Mouse (Mus musculus): ENCODE data around the gene Traf3. TPM values are rescaled to one million over a fixed set of nuclear protein-coding genes. Genes with fewer than 3 reads are reported as not detected.

The Traf3 gene
- polyA plus RNA-seq, 1 experiment from 2014 or later, result 10.1 TPM

DNA sequence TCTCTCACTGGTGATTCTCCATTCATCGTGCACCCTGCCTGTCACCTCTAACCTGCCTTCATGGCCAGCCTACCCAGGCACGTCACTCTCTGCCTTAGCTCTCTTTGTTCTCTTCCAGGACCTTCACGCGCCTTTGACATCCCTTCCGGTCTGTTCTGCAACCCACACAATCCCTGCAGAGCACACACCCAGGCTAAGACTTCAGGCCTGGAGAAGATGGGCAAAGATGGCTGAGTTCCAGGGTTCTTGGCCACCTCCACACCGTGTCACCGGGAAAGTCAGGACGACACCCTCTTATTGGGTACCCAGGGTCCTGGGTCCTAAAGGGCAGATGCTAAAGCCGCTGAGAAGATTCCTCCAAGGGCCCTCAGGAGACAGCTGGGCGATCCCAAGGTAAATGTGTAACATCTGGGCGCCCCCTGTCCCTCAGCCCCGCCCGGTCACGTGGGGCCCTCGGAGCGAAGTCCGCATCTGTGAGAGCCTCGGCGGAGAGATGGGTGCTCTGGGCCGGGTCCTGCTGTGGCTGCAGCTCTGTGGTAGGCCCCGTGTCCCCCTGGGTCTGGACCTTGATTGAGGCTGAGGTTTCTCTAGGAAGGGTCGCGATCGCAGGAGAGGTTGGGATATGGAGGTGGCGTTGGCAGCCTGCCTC, 104.6 kb downstream of the Traf3 start, which contains the start of gene Amn:
Amn (plus strand) TSS at position 467 of the 649 bp plus-strand sequence.
- peak; percentile 41 for ATAC-seq (replicated peaks; ENCODE audit: low FRiP score)
- H3K9me3 ChIP-seq (replicated peaks), result no peaks in the 10 kb centered on the region
- 0 out of 2 replicates have a peak within 1 kb of the TSS, but pooled peaks have one; percentile 56 for H3K27ac ChIP-seq
- H3K4me1 ChIP-seq, result peaks cover 50% of the 10 kb centered on the region
- no peaks in the 10 kb centered on the region for H3K36me3 ChIP-seq
- 36% methylated on average over 25 of the region's 25 CpGs for WGBS
- H3K4me2 ChIP-seq, result peak within 1 kb of the TSS; percentile 50
- H3K27me3 ChIP-seq, result peaks cover 66% of the 10 kb centered on the region
- H3K9ac ChIP-seq, result peak within 1 kb of the TSS; percentile 27; the same call in 1 of the 2 replicates
- H3K4me3 ChIP-seq (replicated peaks), result peak within 1 kb of the TSS; percentile 36

DNA sequence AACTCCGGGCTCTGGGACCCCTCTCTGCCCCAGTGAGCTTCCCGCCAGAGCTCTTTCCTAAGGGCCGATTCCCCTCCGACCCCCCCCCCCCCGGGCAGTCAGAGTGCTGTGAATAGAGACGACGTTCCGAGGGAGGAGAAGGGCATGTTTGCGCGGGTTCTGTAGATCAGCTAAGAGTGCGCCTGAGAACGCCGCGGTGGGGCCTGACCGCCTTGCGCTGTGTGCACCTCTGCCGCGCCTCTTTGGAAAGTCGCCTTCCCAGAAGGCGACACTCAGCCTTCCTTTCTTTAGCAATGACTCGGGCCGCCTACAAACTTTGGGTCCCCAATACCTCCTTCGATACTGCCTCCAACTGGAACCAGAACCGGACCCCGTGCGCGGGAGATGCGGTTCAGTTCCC, 105.2 kb downstream of the Traf3 start:
- Histone ChIP-seq H3K9me3 (replicated peaks) (no peaks in the 10 kb centered on the region), H3K4me3 (replicated peaks) (peak overlapping the region; percentile 36), H3K27ac (0 out of 2 replicates have a peak overlapping the region, but pooled peaks have one; percentile 56), H3K4me1 (peaks cover 51% of the 10 kb centered on the region), H3K36me3 (no peaks in the 10 kb centered on the region), H3K9ac (peak overlapping the region; percentile 27; the same call in 1 of the 2 replicates), H3K27me3 (peaks cover 72% of the 10 kb centered on the region), H3K4me2 (peak overlapping the region; percentile 50)
- 7% methylated on average over 27 of the region's 28 CpGs for WGBS
- ATAC-seq (replicated peaks; ENCODE audit: low FRiP score), result no peak

DNA sequence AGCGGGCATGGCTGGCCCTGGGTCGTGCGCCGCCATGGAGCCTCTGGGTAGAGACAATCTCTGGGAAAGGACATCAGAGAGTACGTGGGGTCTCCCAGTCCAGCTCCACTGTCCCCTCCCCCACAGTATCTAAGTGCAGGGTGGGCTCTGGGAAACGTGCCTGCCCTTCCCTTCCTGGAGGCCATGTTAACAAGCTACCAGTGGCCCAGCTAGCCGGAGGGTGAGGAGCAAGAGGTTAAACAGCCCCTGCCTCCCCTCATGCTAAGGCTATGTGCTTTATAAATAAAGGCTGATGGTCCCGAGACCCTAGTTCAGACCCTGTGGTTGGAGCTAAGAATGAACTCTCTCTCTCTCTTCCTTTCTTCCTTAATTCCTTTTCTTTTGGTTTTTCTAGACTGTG, 105.8 kb downstream of the Traf3 start:
- Histone ChIP-seq H3K36me3 (no peaks in the 10 kb centered on the region), H3K27me3 (peaks cover 78% of the 10 kb centered on the region), H3K9me3 (replicated peaks) (no peaks in the 10 kb centered on the region), H3K9ac (peak overlapping the region; percentile 27; the same call in 1 of the 2 replicates), H3K4me2 (peak overlapping the region; percentile 50), H3K4me3 (replicated peaks) (peak overlapping the region; percentile 36), H3K27ac (no peak overlapping the region), H3K4me1 (peaks cover 51% of the 10 kb centered on the region)
- no peak for ATAC-seq (replicated peaks; ENCODE audit: low FRiP score)
- 13% methylated on average over 8 of the region's 8 CpGs for WGBS

DNA sequence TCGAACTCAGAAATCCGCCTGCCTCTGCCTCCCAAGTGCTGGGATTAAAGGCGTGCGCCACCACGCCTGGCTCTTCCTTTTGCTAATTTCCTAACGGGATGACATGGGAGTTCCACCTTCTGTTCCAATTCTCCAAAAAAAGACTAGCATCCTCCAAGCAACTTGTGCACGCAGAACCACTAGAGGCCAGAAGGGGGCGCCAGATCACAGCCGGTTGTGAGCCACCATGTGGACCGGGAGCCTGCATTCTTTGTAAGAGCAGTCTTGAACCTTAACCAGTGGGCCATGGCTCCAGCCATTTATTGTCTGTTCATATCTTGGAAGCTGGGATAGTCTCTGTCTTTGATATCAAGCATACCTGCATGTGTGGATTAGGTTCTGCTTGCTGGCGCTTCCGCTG, 106.2 kb downstream of the Traf3 start:
- Histone ChIP-seq H3K27ac (no peak overlapping the region), H3K4me2 (peak overlapping the region; percentile 50), H3K27me3 (peaks cover 82% of the 10 kb centered on the region), H3K4me1 (peaks cover 51% of the 10 kb centered on the region), H3K36me3 (no peaks in the 10 kb centered on the region), H3K4me3 (replicated peaks) (peak overlapping the region; percentile 36), H3K9me3 (replicated peaks) (no peaks in the 10 kb centered on the region), H3K9ac (no peak overlapping the region)
- 21% methylated on average over 12 of the region's 12 CpGs for WGBS
- no peak for ATAC-seq (replicated peaks; ENCODE audit: low FRiP score)

DNA sequence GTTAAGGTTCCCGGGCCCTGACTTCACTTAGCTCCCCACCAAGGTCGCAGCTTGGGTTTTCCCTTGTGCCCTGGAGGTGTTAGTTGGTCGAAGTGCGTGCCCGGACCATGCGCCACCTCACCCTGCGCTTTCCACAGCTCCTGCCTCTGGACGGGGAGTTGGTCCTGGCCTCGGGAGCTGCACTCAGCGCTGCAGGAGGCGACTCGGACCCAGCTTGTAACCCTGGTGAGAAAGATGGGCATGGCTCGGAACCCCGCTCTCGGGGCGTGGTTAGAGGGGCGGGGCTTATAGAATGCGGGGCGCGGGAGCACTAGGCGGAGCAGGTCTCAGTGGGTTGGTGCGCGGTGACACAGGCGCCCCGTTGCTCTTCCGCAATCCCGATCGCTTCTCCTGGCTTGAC, 107.8 kb downstream of the Traf3 start:
- peaks cover 3% of the 10 kb centered on the region; the same call in 1 of the 2 replicates for H3K9me3 ChIP-seq (replicated peaks)
- H3K4me3 ChIP-seq (replicated peaks), result peak overlapping the region; percentile 47
- H3K4me1 ChIP-seq, result peaks cover 44% of the 10 kb centered on the region
- no peak for ATAC-seq (replicated peaks; ENCODE audit: low FRiP score)
- H3K27me3 ChIP-seq, result peaks cover 82% of the 10 kb centered on the region
- H3K9ac ChIP-seq, result peak overlapping the region; percentile 21; the same call in 1 of the 2 replicates
- no peaks in the 10 kb centered on the region for H3K36me3 ChIP-seq
- H3K27ac ChIP-seq, result no peak overlapping the region
- peak overlapping the region; percentile 87 for H3K4me2 ChIP-seq
- 2% methylated on average over 28 of the region's 28 CpGs for WGBS

DNA sequence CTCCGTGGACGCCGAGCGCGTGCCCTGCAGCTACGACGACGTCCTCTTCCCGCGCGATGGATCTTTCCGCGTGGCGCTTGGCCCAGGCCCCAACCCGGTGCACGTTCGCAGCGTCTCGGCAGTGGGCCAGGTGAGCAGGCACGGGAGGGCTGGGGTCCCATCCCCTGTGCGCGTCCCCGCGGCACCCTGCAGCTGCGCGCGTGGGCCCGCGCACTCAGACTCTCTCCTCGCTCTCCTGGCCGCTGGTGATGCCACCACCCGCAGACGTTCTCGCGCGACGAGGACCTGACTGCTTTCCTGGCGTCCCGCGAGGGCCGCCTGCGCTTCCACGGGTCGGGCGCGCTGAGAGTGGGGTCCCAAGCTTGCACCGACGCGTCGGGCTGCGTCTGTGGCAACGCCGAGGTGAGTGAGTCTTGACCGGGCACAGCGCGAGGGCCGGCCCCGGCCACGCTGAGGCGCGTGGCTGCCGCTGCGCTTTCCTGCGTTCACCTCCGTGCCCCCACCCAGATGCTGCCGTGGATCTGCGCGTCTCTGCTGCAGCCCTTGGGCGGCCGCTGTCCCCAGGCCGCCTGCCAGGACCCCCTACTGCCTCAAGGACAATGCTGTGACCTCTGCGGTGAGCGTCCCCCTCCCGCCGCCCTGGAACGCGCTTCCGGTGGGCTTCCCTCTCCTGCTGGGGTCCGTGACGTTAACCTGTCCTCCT, 108.4 kb downstream of the Traf3 start:
- ATAC-seq (replicated peaks; ENCODE audit: low FRiP score), result no peak
- Histone ChIP-seq H3K9me3 (replicated peaks) (peaks cover 3% of the 10 kb centered on the region; the same call in 1 of the 2 replicates), H3K9ac (peak overlapping the region; percentile 21), H3K4me1 (peaks cover 44% of the 10 kb centered on the region), H3K36me3 (no peaks in the 10 kb centered on the region), H3K4me2 (peak overlapping the region; percentile 87), H3K4me3 (replicated peaks) (peak overlapping the region; percentile 47), H3K27ac (no peak overlapping the region), H3K27me3 (peaks cover 78% of the 10 kb centered on the region)
- WGBS, result 2% methylated on average over 80 of the region's 80 CpGs

DNA sequence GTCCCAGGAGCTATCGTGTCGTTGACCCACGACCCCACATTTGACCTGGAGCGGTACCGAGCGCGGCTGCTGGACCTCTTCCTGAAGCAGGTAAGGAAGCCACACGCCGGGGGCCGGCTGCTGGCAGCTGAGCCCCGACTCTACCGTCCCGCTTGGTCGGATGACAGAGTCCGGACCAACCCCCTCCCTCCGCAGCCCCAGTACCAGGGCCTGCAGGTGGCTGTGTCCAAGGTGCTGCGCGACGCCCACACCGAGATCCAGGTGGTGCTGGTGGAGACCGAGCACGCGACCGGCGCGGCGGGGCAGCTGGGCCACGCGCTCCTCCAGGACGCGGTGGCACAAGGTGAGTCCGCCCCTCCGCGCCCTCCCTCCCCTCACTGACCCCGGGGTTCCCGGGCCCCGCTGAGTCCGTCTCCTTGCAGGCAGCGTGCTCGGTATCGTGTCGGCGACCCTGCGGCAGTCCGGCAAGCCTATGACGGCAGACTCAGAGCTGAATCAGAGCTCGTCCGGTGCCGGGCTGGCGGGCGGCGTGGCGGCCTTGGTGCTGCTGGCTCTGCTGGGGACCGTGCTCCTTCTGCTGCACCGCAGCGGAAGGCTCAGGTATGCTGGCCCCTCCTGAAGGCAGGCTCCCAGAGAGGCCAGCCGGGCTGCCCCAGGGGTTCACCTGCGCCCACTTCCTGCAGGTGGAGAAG, 109.1 kb downstream of the Traf3 start:
- Histone ChIP-seq H3K27me3 (peaks cover 71% of the 10 kb centered on the region), H3K36me3 (no peaks in the 10 kb centered on the region), H3K4me3 (replicated peaks) (peak overlapping the region; percentile 47), H3K4me2 (peak overlapping the region; percentile 87), H3K4me1 (peaks cover 44% of the 10 kb centered on the region), H3K27ac (no peak overlapping the region), H3K9ac (peak overlapping the region; percentile 21), H3K9me3 (replicated peaks) (peaks cover 3% of the 10 kb centered on the region; the same call in 1 of the 2 replicates)
- WGBS, result under 1% methylated on average over 58 of the region's 58 CpGs
- 0 out of 2 replicates have a peak, but pooled peaks have one; percentile 10 for ATAC-seq (replicated peaks; ENCODE audit: low FRiP score)

DNA sequence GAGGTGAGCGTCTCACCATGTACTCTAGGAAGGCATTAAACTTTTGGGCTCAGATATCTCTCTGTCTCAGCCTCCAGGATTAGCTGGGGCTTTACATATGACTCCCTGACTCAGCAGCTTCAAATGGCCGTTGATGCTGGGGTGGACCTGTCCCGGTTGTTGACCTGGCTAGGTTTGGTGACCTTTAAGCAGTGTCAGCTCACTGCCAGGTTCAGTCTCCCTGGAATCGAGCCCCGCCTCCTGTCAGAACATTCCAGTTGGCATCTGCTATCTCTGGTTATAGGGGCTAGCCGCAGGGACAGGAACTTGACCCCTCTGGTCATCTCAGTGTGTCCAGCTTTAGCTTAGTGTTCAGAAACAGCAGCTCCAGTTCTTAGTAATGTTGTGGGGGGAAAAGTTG, 110.2 kb downstream of the Traf3 start:
- Histone ChIP-seq H3K27me3 (peaks cover 61% of the 10 kb centered on the region), H3K27ac (no peak overlapping the region), H3K9me3 (replicated peaks) (peaks cover 3% of the 10 kb centered on the region; the same call in 1 of the 2 replicates), H3K4me3 (replicated peaks) (no peak overlapping the region), H3K36me3 (no peaks in the 10 kb centered on the region), H3K4me1 (peaks cover 35% of the 10 kb centered on the region), H3K9ac (no peak overlapping the region), H3K4me2 (no peak overlapping the region)
- WGBS, result 46% methylated on average over 6 of the region's 6 CpGs
- no peak for ATAC-seq (replicated peaks; ENCODE audit: low FRiP score)

DNA sequence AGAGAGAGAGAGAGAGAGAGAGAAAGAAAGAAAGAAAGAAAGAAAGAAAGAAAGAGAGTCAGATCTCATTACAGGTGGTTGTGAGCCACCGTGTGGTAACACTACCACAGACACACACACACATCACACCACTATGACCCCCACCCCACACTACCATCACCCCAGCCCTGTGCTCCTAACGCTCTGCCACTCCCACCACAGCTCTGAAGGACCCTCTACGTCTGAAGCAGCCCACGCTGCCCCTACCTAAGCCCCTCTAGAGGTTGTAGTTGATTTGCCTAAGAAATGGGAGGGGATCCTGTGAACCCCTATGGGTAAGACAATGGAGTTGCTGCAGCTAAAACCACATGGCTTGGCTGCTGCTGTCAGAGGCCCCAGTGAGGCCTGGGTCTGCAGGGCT, 117.4 kb downstream of the Traf3 start:
- Histone ChIP-seq H3K4me1 (peaks cover 16% of the 10 kb centered on the region), H3K36me3 (no peaks in the 10 kb centered on the region), H3K9ac (no peak overlapping the region), H3K4me3 (replicated peaks) (no peak overlapping the region), H3K4me2 (no peak overlapping the region), H3K27ac (no peak overlapping the region), H3K27me3 (no peaks in the 10 kb centered on the region), H3K9me3 (replicated peaks) (no peaks in the 10 kb centered on the region)
- ATAC-seq (replicated peaks; ENCODE audit: low FRiP score), result no peak
- WGBS, result 75% methylated on average over 4 of the region's 4 CpGs

DNA sequence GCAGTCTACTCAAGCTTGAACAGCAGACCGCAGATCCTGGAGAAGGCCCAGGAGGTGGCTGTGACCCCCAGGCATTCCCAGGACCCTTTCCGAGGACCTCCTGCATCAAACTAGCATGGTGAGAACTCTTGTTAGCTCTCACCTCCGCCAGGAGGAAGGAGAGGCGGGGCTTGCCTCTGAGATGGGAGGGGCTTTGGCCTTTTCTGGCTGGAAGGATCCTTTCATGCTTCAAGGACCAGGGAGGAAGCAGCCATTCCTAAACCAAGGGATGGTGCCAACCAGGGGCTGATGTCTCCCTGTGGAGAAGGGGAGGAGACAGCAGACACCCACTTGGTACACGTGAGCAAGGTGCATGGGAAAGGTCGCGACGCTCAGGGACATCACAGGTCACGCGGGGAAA, 118.4 kb downstream of the Traf3 start:
- Histone ChIP-seq H3K27me3 (no peaks in the 10 kb centered on the region), H3K36me3 (no peaks in the 10 kb centered on the region), H3K9me3 (replicated peaks) (no peaks in the 10 kb centered on the region), H3K9ac (no peak overlapping the region), H3K4me2 (peak overlapping the region; percentile 58), H3K27ac (no peak overlapping the region), H3K4me1 (peaks cover 16% of the 10 kb centered on the region), H3K4me3 (replicated peaks) (peak overlapping the region; percentile 36)
- WGBS, result 15% methylated on average over 10 of the region's 10 CpGs
- peak; percentile 77 for ATAC-seq (replicated peaks; ENCODE audit: low FRiP score)

DNA sequence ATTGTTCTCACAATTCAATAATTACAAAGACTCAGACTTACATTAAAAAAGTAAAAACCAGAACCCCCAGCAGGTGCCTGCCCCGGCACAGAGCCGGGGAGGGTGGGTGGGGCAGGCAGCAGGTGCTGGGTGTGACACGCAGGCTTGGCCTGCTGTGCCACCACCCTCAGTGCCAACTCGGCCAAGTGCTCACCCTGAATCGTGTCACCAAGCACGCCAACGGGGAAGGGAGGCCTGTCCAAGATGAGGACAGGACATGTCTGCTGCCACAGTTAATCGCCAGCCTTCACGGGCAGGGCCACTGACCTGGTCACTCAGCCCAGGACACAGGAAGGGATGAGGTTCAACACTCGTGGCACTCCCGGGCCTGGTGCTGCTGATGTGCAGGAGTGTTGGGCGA, 126.9 kb downstream of the Traf3 start:
- no peaks in the 10 kb centered on the region for H3K9me3 ChIP-seq (replicated peaks)
- H3K9ac ChIP-seq, result no peak overlapping the region
- 93% methylated on average over 12 of the region's 12 CpGs for WGBS
- H3K4me3 ChIP-seq (replicated peaks), result no peak overlapping the region
- ATAC-seq (replicated peaks; ENCODE audit: low FRiP score), result no peak
- no peak overlapping the region for H3K4me2 ChIP-seq
- H3K27ac ChIP-seq, result no peak overlapping the region
- no peaks in the 10 kb centered on the region for H3K4me1 ChIP-seq
- peaks cover 70% of the 10 kb centered on the region for H3K36me3 ChIP-seq
- no peaks in the 10 kb centered on the region for H3K27me3 ChIP-seq

Data from kidney, embryonic 15.5 days (tissue).